Mouse (Mus musculus) kidney, adult 9 months (tissue): ENCODE data around the gene E2f6.

Experiments used
- DNase-seq: peaks from one replicate; pipeline ENCODE4 v3.0.0; 2022

The E2f6 gene

DNA sequence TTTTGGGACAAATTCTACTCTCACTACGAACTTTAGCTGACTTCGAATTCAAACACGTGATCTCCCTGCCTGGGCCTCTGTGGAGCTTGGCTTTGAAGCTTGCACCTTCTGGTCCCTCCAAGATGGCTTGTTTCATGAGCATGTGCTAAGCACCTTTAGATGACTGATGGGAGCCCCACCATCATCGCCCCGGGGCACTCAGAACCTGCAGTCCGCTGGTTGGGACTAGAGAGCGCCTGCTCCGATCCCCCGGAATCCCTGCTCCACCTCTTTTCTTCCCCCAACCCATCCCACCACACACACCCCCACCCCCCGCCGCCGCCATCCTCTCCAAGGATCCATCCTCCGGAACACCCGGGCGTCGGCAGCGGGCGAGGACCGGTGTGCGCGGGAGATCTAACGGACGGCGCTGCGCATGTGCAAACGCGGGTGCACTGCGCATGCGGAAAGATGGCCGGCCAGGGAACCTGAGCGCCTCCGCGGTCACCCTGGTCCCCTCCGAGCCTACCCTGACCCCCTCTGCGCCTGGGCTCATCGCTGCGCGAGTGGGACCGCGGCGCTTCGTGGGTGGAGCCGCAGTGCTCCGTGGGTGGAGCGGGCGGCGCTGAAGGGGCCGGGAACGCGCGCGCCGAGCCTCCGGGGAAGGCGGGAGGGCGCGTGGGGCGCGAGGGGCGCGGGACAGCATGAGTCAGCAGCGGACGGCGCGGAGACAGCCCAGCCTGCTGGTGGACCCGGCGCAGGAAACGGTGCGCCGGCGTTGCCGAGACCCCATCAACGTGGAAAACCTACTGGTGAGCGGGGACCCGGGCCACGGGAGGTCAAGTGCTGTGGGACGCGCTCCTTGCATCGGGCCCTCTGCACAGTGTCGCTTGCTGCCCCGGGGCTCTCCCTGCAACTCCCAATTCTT is at the start of gene E2f6:
E2f6 (plus strand) TSS at position 439 of the 907 bp plus-strand sequence.
- DNase-seq, result peak; percentile 79

DNA sequence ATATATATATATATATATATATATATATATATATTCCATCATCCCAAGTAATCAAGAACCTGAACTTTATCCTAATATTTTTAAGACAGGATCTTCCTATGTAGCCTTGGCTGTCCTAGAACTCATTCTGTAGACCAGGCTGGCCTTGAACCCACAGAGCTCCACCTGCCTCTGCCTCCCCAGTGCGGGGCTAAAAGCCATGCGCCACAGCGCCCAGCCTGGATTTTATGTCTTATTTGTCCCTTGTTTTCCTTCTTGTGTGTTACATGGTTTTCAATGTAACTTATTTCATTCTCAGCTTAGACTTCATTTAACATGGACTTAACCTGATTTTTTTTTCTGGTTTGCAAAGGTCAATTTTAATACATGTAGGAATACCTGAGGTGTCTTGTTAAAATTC is 49.3 kb upstream of the E2f6 start:
- no peak for DNase-seq

GRCm38 (mm10) chr12:16763649-16764422 is 46.9 kb upstream of the E2f6 start:
- DNase-seq, result no peak

DNA sequence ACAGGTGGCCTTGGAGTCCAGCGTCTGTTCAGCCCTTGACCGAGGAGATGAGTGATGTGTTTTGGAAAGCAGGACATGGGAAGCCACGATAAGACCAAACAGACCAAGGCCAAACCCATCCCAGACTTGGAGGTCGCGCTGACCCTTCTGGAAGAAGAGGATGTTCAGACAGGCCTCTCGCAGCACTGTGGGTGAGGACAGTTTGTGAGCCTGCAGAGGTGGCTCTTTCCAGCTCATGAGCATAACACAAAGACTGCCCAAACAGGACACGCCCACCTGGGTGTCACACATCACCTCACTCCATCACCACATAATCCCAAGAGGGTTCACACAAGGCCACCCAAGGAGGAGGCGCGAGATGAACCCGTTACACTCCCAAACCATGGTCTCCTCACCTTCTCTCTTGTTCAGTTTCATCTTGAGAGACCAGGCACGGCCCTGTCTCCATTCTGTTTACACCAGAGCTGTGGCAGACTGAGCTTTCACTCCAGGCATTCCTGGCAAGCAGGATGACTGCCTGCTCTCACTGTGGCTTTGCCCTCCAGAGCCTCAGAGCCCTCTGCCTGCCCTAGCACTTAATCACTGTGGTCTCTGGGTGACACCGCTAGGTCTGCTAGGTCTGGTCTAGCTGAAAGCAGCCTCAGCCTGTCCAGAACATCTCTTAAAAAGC is 45.9 kb upstream of the E2f6 start:
- DNase-seq, result no peak

DNA sequence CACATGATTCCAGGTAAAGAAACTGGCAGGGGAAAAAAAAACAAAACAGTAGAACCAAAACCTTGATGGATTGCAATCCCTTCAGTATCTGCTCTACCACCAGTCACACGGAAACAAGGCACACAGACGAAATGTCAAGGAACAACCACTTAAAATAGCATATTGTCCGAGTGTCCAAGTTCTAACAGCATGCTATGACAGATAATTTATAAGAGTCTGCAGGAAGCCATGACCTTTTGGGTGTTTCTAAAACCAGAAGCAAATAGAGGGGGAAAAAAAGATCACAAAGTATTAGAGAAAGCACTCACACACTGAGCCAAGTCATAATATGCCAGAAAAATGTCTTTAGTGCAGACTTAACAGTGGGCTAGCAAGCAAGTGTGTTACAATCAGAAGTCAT is 42.5 kb upstream of the E2f6 start:
- DNase-seq, result peak; percentile 19

GRCm38 (mm10) chr12:16768711-16769110 is 42.1 kb upstream of the E2f6 start:
- DNase-seq, result no peak

- DNase-seq, result no peak
These were observed 41.1 kb upstream of the E2f6 start for GRCm38 (mm10) chr12:16769601-16770165.

- DNase-seq, result no peak
These were observed 36.2 kb upstream of the E2f6 start for GRCm38 (mm10) chr12:16774605-16775004.

- no peak for DNase-seq
These were observed 35.4 kb upstream of the E2f6 start for GRCm38 (mm10) chr12:16775351-16775750.

- DNase-seq, result no peak
These were observed 32.2 kb upstream of the E2f6 start for GRCm38 (mm10) chr12:16778523-16778922.

DNA sequence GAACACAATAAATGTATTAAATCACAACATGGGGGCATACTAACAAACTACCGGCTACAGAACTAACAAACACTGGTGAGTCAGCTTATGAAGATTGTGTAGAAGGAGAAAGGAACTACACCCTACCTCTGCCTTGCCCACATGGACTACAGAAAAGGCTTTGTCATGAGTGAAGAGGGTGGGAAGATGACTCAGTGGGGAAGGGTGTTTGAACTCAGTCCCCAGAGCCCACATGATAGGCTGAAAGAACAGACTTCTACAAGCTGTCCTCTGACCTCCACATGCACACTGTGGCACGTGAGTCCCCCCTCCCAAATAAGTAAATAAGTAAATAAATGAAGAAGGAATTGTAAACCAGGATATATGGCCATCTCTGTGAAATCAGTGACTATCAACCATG is 31.6 kb upstream of the E2f6 start:
- no peak for DNase-seq

DNA sequence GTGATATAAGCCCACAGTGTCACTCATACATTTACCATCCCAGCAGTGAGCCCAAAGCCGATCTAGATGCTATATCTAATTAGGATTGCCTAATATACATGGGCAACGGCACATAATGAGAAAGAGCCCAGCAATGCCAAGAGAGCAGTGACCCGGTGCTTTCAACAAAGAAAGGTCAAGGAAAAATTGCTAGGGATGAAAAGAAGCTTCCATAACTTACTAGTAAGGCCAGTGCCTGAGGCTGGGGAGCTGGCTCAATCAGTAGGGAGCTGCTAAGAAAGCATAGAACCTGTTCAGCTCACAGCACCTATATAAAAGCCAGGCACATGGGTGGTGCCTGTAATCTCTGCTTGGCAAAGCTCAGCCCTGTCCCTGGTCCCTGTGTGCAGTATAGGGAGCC is 30.4 kb upstream of the E2f6 start:
- DNase-seq, result no peak

- peak; percentile 29 for DNase-seq
These were observed 29.6 kb upstream of the E2f6 start for GRCm38 (mm10) chr12:16781034-16781746.

DNA sequence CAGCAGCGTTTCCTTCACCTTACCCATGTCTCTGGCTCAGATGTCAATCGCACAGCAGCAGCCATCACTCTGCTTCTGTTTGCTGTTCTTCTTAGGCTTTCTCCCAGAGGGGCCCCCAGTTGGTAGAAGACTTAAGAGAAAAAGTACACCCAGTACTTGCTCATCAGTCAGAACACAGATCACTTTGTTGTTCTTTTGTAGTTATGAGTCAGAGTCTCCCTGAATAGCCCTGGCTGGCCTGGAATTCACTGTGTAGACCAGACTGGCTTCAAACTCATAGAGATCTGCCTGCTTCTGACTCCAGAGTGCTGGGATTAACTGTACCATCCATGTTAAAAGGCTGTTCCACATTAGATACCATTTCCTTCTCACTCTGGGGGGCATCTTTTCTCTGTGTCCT is 22.2 kb upstream of the E2f6 start:
- DNase-seq, result no peak

DNA sequence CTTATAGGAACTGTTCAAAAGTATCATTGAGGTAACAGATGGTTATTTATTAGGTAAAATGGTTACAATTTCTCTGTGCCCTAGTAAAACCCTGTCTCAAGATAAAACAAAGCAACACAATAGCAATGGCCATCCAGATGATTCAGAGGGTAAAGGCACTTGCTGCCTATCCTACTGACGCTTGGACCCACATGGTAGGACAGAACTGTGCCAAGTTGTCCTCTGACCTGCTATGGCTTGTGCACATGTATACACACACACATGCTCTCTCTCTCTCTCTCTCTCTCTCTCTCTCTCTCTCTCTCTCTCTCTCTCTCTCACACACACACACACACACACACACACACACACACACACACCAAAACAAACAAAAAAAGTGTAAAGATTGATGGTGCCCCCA is 21.6 kb upstream of the E2f6 start:
- no peak for DNase-seq

DNA sequence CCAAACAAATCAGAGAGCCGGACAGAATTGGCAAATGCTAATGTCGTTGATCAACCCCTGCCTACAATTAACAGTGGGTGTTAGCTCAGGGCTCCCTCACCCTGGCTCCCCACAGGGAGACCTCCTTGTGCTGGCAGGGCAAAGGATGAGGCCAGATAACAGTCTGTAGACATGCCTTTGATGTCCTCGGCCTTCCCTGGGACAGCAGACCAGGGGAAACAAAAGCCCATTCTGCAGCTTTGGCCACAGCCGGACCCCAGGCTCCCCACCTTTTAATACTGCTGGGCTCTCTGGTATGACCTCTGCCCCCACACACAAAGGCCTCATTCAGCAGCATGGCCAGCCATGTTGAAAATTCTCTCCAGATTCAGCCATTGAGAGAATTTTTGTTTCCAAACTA is 21.0 kb upstream of the E2f6 start:
- DNase-seq, result no peak

DNA sequence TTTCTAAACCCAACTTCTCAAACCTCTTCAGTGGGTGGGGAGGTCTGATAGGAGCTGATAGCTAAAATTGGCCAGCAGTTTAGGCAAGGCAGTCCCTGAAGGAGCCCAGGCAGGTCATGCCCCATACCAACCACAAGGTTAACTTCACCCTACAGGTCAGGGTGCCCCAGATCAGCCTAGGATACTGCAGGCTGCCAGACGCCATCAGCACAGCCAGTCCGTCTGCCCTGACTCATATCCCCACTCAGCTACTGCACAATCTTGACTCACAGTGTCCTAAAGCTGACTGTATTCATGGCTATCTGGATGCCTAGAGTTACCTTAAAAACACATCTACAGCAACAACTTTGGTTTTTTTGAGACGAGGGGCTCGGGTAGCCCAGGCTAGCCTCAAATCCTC is 20.3 kb upstream of the E2f6 start:
- DNase-seq, result no peak

DNA sequence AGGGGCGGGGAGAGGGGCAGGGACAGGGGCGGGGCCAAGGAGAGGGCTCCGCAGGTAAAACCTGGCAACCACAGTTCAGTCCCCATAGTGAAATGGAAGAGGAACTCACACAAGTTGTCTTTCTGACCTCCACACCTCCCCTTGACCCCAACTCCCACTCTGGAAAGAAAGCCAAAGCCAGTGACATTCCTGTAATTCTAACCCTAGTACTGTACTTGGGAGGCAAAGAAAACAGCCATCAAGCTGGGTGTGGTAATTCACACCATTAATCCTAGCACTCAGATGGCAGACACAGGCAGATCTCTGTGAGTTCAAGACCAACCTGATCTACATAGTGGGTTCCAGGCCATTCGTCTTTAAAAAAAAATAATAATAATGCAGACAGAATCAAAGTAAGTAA is 17.4 kb upstream of the E2f6 start:
- DNase-seq, result no peak

GRCm38 (mm10) chr12:16795781-16796180 is 15.0 kb upstream of the E2f6 start:
- DNase-seq, result no peak

- DNase-seq, result no peak
These were observed 11.9 kb upstream of the E2f6 start for GRCm38 (mm10) chr12:16798894-16799293.

- no peak for DNase-seq
These were observed 10.9 kb upstream of the E2f6 start for GRCm38 (mm10) chr12:16799928-16800258.

DNA sequence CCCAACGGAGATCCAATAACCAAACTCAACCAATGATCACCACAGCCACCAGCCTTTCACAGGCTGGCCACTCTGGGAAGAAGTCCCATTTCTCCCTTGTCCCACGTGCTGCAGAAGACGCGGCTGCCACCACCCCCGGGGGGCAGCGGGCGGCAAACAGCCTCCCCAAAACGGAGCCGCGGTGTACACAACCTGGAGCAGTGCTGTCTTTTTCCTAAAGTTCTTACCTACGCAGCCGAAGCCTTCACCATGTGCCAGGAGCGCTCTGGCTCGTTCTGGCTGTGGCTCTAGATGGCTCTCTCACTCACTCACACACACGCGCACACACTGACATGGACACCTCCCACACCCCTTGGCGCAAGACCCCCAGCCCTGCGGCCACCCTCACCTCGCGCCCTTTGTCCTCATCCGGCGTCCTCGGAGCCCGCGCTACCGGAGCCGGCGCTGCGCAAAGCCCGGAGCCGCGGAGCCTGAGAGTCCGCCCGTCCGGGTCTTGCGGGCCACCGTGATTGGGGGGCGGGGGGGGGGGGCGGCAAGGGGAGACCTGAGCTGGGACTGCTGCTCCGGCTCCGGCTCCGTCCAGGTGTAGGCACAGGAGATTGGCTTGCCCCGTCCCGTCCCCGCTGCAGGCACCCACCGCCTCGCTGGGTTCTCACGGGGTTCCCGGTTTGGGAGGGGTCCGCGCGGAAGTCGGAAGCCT is 10.4 kb upstream of the E2f6 start, which contains the start of gene Greb1:
Greb1 (minus strand) TSS at position 628 of the 700 bp plus-strand sequence.
- DNase-seq, result no peak
